Mouse (Mus musculus) gastrocnemius, adult 2 months (tissue): ENCODE measurements at regions not wholly inside any gene's neighbourhood (a gene's known extent, or its start where the extent isn't known, plus 50 kb on each side); places are given as distances from the start of the nearest gene placed in this dataset.

ENCODE experiments used
- DNase-seq: peaks from one replicate; pipeline ENCODE4 v3.0.0; 2022
- H3K27ac ChIP-seq: fragments of 200-600 bp; 2 replicates; pipeline ENCODE4 v1.8.1; 2022; ENCODE audit warnings: mild to moderate bottlenecking
- H3K4me3 ChIP-seq: fragments of 200-600 bp; 2 replicates; pipeline ENCODE4 v1.8.1; 2022; ENCODE audit warnings: mild to moderate bottlenecking, moderate library complexity
- CTCF ChIP-seq: fragments of 200-600 bp; IDR thresholded peaks from 2 replicates; pipeline ENCODE4 v1.8.1; 2022; ENCODE audit warnings: antibody characterized with exemption, mild to moderate bottlenecking, moderate library complexity
- intact Hi-C: fragments of 180-260 bp; cut with DNase I; formaldehyde crosslinking; loops from one replicate; pipeline ENCODE4 v1.15.1; 2025

DNA sequence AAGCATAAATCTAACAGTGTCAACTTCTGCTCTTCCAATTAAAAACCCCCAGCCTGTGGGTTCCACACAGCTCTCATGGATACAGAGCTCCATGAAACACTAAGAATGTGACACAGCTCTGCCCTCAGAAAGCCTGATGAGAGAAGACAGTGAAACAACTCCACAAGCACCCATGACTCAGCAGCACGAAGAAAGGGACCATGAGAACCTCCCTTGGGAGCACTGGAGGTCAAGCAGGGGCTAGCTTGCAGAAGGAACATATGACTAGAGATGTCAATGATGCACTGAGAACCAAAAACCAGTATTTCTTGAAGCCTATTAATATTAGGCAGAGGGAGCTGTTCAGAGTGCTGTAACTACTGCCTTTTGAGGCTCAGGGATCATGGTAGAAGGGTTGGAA, 59.0 kb upstream of the Fam78b start:
- TF ChIP-seq CTCF = no peak
- no peak overlapping the region for H3K4me3 ChIP-seq
- no peak overlapping the region for H3K27ac ChIP-seq
- intact Hi-C loops = no loop called here
- no peak for DNase-seq

DNA sequence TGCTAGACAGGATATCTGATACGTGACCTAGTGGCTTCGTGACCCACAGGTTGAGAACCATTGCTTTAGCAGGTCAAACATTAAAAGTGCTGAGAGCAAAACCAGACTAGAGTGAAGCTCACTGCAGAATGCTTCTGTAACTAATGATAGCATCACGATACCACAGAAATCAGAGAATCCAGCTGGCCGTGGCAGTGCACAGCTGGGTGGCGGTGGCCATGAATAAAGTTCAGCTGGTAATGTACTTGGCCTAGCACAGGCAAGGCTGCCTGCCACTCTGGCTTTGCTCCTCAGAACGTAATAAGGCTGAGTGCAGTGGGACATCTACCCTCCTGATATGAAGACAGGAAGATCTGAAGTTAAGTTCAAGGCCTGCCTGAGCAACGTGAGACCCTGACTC, 56.7 kb upstream of the Fam78b start:
- no peak for DNase-seq
- Histone ChIP-seq H3K27ac (no peak overlapping the region), H3K4me3 (no peak overlapping the region)
- TF ChIP-seq CTCF = no peak
- intact Hi-C loops = no loop called here

DNA sequence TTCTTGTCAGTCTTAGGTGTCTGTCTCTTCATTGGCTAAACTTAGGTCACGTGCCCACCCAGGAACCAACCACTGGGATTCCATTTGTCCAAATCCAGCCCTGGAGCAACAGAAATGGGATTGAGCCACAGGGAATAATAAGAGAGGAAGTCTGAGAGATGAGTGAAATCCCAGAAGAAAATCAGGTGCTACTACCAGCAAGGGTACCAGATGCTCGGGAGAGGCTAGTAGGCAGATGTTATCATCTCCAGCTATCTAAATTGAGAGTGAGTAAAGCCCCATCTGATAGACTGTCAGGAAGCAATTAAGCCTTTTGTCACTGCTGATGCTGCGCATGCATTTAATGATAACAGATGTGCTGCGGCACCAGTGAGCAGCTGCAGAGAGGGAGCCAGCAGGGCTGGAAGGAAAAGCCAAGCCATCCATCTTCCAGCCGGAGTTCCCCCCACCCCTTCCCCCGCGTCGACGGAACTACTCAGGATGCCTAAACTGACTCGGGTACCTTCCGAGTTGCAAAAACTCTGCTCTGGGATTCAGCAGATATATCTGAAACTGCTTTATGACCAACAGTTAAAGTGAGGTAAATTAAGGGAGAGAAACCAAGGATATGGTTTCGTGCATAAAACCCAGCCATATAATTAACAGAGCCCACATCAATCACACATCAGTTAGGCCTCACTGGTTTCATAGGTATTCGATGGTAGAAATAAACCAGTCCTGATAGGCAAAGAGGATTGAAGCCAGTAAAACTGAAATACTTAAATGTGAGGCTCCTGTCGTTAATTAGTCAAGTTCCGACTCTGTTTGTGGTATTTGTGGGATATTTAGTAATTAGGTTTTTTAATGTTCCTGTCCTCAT, 53.1 kb upstream of the Fam78b start:
- intact Hi-C loops = no loop called here
- no peak overlapping the region for H3K4me3 ChIP-seq
- no peak for TF ChIP-seq CTCF
- DNase-seq = no peak
- no peak overlapping the region for H3K27ac ChIP-seq
